Mouse (Mus musculus) T-cell, adult 2 months (primary cell): ENCODE data around the gene Gbp8.
A peak's percentile ranks its signal among the peaks of the same experiment; 100 is the strongest.

ENCODE experiments used
- DNase-seq: peaks from one replicate; pipeline ENCODE4 v3.0.0; 2022; ENCODE audit warnings: low spot score

Gbp8 gene

GRCm38 (mm10) chr5:105055279-105055678 is 84.1 kb downstream of the Gbp8 start:
- DNase-seq: no peak

- peak; percentile 66 for DNase-seq
Measured at GRCm38 (mm10) chr5:105053471-105054169, 85.7 kb downstream of the Gbp8 start.

- DNase-seq: no peak
Measured at GRCm38 (mm10) chr5:105032362-105032761, 107.0 kb downstream of the Gbp8 start.

GRCm38 (mm10) chr5:105012551-105012950 is 126.8 kb downstream of the Gbp8 start:
- DNase-seq: no peak

GRCm38 (mm10) chr5:105011570-105011969 is 127.8 kb downstream of the Gbp8 start:
- no peak for DNase-seq

- DNase-seq: peak; percentile 45
Measured at GRCm38 (mm10) chr5:105010376-105010775, 129.0 kb downstream of the Gbp8 start.

- no peak for DNase-seq
Measured at GRCm38 (mm10) chr5:104989411-104989810, 149.9 kb downstream of the Gbp8 start.

GRCm38 (mm10) chr5:104988000-104988399 is 151.3 kb downstream of the Gbp8 start:
- no peak for DNase-seq

- DNase-seq: peak; percentile 46
Measured at GRCm38 (mm10) chr5:104986706-104987105, 152.6 kb downstream of the Gbp8 start.

GRCm38 (mm10) chr5:104982535-104982934 is 156.8 kb downstream of the Gbp8 start, which contains the start of gene Abcg3:
TSS of gene Abcg3 (minus strand) at chr5:104982718.
- peak; percentile 42 for DNase-seq

GRCm38 (mm10) chr5:104979040-104979513 is 160.3 kb downstream of the Gbp8 start:
- no peak for DNase-seq
